Mouse (Mus musculus): ENCODE results near the gene Dip2b.

Gene Dip2b

GRCm38 (mm10) chr15:100129151-100129790 is 90.8 kb downstream of the Dip2b start:
- DNase-seq (ENCODE audit: low spot score): no peak

DNA sequence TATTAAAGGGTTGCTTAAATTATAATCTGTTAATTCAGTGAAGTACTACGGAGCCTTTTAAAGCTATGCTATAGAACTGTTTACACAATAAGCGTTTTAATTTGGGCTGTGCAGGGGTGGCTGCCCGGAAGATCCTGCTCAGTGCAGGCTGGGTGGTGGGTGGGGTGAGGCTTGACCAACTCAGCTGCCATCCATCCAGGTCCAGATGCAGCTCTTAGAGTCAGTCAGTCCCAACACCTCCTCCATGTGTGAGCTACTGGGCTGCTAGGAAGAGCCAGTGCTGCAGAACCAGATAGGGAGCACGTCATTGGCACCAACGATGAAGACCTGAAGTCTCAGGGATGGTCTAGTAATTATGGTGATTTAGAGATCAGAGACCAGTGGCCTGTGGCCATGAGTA is 101.2 kb downstream of the Dip2b start:
- no peak for DNase-seq (ENCODE audit: low spot score)

DNA sequence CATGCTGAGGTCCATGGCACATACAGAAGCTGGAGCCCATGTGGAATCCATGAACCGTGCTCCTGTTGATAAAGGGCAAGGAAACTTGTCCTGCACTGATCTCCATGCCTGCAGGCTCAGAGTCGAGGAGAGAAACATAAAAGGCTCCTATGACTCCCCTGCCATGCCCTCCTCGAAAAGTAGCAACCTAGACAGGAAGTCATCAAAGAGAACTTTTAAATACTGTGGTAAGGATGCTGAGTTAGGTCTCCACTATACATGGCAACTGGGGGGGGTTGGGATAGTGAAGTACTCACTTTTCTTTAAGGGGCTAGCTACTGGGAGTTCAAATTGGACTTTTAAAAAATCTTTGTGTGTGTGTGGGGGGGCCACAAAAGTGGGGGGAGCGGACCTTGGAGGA is 102.0 kb downstream of the Dip2b start:
- DNase-seq (ENCODE audit: low spot score): peak; percentile 19

- no peak for DNase-seq (ENCODE audit: low spot score)
These were observed 104.8 kb downstream of the Dip2b start for GRCm38 (mm10) chr15:100143091-100143801.

- no peak for DNase-seq (ENCODE audit: low spot score)
These were observed 106.7 kb downstream of the Dip2b start for GRCm38 (mm10) chr15:100144854-100145824.

- DNase-seq (ENCODE audit: low spot score): no peak
These were observed 107.5 kb downstream of the Dip2b start for GRCm38 (mm10) chr15:100145917-100146316.

- DNase-seq (ENCODE audit: low spot score): no peak
These were observed 112.1 kb downstream of the Dip2b start for GRCm38 (mm10) chr15:100150593-100150992.

GRCm38 (mm10) chr15:100152321-100152720 is 113.9 kb downstream of the Dip2b start:
- no peak for DNase-seq (ENCODE audit: low spot score)

DNA sequence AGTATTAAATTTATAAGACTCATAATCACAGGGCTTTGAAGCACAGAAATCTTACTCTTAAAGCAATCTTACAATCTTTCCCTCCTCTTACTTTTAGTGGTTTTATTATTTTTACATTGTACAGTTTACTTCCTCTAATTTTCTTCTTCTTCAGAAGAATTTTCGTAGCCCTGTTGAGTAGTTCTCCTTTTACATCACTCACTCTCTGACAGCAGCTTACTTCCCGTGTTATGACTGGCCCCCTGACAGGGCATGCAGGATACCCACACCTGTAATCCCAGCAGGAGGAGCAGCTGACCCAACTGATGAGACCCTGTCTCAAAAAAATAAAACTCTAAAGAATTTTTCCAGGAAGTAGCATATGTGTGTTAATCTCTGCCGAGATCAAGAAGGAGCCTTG is 114.6 kb downstream of the Dip2b start:
- no peak for DNase-seq (ENCODE audit: low spot score)

- no peak for DNase-seq (ENCODE audit: low spot score)
These were observed 117.7 kb downstream of the Dip2b start for GRCm38 (mm10) chr15:100156095-100156707.

DNA sequence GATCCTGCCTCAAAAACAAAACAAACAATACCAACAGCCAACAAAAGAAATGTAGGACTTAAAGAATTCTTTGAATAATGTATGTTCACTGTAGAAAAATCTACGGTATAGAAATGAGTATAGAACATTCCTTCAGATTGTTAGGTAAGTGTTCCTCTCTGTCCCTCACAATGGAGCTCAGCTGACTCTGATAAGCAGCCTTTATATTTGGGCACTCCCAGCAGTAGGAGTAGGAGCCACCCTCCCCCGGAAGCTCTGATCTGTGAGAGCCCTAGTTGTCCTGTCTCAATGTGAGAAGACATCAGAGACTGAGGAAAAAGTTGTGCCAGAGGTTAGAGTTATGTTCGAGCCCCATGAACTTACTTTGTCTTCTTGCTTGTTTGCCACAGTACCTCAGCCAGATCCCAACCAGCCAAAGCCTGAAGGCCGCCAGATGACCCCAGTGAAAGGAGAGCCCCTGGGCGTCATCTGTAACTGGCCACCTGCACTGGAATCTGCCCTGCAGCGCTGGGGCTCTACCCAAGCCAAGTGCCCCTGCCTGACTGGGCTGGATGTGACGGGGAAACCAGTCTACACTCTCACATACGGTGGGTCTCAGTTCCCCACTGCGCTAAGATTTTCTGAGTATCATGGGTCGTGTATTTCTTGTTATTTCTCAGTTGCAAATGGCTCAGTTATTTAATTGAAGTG is 118.5 kb downstream of the Dip2b start:
- DNase-seq (ENCODE audit: low spot score): no peak

DNA sequence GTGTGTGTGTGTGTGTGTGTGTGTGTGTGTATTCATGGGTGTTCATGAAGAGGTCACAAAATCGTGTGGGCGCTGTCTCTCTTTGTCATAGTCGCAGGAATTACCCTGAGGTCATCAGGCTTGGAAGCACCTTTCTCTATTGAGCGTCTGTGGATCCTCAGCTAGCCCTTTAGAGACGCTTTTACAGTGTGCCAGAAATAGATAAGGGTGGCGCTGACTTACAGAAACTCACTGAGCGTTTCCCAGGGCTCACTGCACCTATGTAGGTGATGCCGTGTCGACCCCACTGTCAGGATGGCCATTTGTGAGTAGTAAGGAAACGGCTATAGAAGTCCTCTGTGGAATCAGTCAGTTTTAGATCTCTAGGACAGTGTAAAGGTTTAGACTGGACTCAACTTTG is 120.5 kb downstream of the Dip2b start:
- DNase-seq (ENCODE audit: low spot score): no peak

DNA sequence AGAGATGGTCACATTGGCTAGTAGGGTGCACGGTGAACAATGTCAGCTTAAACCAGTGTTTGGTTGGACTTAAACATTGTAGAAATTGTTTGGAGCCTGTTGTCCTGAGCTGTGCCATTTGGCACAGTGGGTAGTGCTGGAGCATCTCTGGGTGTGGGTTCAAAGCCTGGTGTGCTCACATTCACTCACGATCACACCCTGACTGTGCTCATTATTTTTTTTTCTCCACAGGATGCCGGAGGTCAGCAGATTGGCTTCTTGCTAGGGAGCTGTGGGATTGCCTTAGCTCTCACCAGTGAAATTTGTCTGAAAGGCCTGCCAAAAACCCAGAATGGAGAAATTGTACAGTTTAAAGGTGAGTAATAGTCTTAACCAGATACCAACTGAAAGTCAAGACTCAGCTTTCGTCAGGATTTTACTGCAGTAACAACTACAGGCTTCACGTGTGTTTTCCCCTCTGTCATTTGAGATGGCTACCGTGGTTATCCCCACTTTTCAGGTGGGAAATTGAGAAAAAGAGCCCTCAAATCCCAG is 123.3 kb downstream of the Dip2b start:
- no peak for DNase-seq (ENCODE audit: low spot score)

DNA sequence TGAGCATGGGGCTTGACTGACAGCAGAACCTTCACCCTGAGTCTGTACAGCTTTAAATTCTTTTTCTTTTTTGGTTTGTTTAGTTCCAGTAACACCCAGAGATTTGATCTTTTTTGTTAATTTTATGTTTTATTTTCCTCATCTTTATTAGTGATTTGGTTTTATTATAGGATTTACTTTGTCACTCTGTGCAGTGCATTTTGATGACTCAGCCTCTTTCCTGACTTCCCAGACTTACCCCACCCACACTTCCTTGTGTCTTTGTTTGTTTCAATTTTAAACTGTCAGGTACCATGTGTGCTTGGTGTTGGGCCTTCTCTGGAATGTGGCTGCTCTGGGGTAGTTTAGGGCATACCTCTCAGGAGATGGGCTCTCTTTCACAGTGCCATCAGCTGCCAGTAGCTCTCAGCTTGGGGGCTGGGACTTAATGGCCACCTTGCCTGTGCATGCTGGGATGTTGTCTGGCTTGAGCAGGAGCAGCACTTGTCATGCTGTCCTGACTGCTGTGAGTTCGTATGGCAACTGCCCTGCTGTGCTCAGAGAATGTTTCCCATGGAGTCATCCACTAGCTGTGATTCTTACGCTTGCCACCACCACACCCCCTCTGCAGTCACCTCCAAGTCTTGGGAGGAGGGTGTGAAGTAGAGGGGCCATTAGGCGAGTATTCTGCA is 125.1 kb downstream of the Dip2b start:
- no peak for DNase-seq (ENCODE audit: low spot score)

DNA sequence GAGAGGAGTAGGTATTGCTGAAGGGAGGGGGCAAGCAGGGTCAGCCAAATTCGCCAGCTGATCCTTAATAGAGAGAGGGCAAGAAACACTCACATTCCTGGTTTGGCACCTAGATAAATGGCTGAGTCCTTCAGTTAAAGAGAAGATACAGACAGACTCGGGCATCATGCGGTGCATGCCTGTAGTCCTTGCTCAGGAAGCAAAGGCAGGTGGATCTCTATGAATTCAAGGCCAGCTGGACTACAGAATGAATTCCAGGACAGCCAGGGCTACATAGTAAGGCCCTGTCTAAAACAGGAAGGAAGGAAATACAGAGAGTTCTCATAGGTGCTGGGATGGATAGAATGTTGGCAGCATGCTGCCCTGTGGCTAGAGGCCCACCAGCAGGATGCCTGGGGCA is 128.0 kb downstream of the Dip2b start:
- DNase-seq (ENCODE audit: low spot score): no peak

- DNase-seq (ENCODE audit: low spot score): no peak
These were observed 129.3 kb downstream of the Dip2b start for GRCm38 (mm10) chr15:100167791-100168190.

DNA sequence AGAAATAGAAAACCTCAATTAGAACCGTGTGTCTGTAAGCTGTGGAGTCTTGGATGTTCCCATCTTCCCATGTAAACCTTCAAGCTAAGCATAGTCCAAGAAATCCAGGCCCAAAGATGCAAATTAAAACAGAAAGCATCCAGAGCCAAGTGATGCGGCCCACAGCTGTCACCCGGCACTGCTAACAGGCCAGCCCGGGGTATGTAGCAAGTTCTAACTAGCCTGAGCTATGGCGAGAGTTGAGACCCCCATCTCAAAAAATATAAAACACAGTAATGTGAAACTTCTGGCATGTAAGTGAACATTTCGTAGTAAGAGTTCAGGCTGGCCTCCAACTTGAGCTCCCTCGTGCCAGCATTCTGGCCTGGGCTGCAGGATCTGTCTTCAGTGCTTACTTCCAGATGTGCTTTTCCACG is 129.7 kb downstream of the Dip2b start:
- DNase-seq (ENCODE audit: low spot score): no peak

- DNase-seq (ENCODE audit: low spot score): no peak
These were observed 136.7 kb downstream of the Dip2b start for GRCm38 (mm10) chr15:100175176-100175575.

DNA sequence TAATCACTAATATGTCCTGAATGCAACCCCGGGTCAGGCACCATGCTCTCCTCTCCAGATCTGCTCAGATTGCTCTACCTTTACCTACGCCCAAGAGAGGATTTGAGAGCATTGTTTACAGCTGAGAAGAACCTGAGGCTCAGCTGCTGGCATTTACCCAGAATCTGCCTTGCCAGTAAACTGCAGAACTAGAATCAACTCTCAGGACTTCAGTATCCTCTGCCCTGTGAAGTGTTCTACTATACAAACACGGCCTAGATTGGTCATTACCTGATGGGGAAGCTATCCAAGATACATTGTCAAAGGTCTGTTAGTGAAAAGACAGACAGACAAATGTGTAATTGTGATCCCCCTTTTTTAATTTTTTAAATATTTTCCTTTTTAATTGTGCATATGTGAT is 138.7 kb downstream of the Dip2b start:
- no peak for DNase-seq (ENCODE audit: low spot score)

- DNase-seq (ENCODE audit: low spot score): no peak
These were observed 139.1 kb downstream of the Dip2b start for GRCm38 (mm10) chr15:100177575-100177974.

DNA sequence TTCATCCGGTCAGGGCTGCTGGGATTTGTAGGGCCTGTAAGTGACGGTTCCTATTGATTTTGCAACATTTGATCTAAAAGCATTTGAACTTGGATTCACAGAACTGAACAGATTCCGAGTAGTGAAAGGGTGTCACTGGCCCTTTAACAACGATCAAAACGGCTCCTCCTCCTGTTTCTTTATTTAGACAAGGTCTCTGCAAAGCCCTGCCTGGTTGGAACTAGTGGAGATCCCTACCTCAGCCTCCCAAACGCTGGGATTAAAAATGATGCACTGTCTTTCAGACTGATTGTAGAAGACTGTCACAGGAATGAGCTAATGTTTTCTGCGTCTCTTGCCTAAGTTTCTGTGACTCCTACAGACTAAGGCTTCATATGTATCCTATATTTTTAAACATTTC is 140.0 kb downstream of the Dip2b start:
- no peak for DNase-seq (ENCODE audit: low spot score)

Measured in T-cell, adult 2 months (primary cell).